Mouse (Mus musculus) liver, embryonic 14.5 days (tissue): ENCODE measurements around the gene Lypd6. TPM values are rescaled to one million over a fixed set of nuclear protein-coding genes. Genes with fewer than 3 reads are reported as not detected.

Experiments used
- ATAC-seq: fragments of 200-750 bp; cut with Nextera tagmentation; 2 replicates; pipeline ENCODE4 v1.8.0; 2017; ENCODE audit warnings: moderate number of reproducible peaks, mild to moderate bottlenecking, moderate library complexity; ENCODE audit not compliant: insufficient read depth
- DNase-seq, 3 experiments: peaks; one replicate each; pipeline ENCODE4 v3.0.0-alpha.2; 2012 to 2013; ENCODE audit warnings: low read depth in 3 of 3, low spot score in 3 of 3
- H3K27ac ChIP-seq: fragments of 300-500 bp; sonication (generic); 2 replicates; pipeline ENCODE4 v1.5.1; 2014; ENCODE audit warnings: moderate library complexity, mild to moderate bottlenecking, control low read depth, inconsistent platforms
- H3K27me3 ChIP-seq: fragments of 300-500 bp; sonication (generic); 2 replicates; pipeline ENCODE4 v1.6.1; 2014; ENCODE audit warnings: mild to moderate bottlenecking, low read length, moderate library complexity; ENCODE audit not compliant: control insufficient read depth, insufficient read depth
- H3K36me3 ChIP-seq: fragments of 300-500 bp; sonication (generic); replicated peaks from 2 replicates; pipeline ENCODE4 v1.6.1; 2014; ENCODE audit warnings: low read depth; ENCODE audit not compliant: control insufficient read depth, insufficient read depth
- H3K4me1 ChIP-seq, 2 experiments: fragments of 200-500 bp in 1 of 2; fragments of 300-500 bp in 1 of 2; sonication (generic) in 1 of 2; replicated peaks; 2 replicates each; pipeline ENCODE4 v1.6.1; 2012 to 2014; ENCODE audit warnings: antibody characterized with exemption in 1 of 2, inconsistent platforms in 1 of 2, low read length in 1 of 2; ENCODE audit not compliant: control insufficient read depth in 2 of 2, insufficient read depth in 2 of 2
- H3K4me2 ChIP-seq: fragments of 300-500 bp; sonication (generic); 2 replicates; pipeline ENCODE4 v1.6.1; 2014; ENCODE audit warnings: low read depth, mild to moderate bottlenecking, control low read depth, moderate library complexity
- H3K4me3 ChIP-seq, 2 experiments: fragments of 200-500 bp in 1 of 2; fragments of 300-500 bp in 1 of 2; sonication (generic) in 1 of 2; 2 replicates each; pipeline ENCODE4 v1.5.1; 2012 to 2014; ENCODE audit warnings: low read depth in 2 of 2, low read length in 2 of 2, mild to moderate bottlenecking in 2 of 2, control low read depth in 1 of 2, inconsistent platforms in 1 of 2, moderate library complexity in 1 of 2; ENCODE audit not compliant: insufficient read depth in 1 of 2
- H3K9ac ChIP-seq: fragments of 300-500 bp; sonication (generic); replicated peaks from 2 replicates; pipeline ENCODE4 v1.6.1; 2014; ENCODE audit warnings: mild to moderate bottlenecking, control low read depth, moderate library complexity
- H3K9me3 ChIP-seq: fragments of 300-500 bp; sonication (generic); 2 replicates; pipeline ENCODE4 v1.6.1; 2016; ENCODE audit warnings: low read length, mixed read lengths; ENCODE audit not compliant: control insufficient read depth
- CTCF ChIP-seq: IDR thresholded peaks from 2 replicates; pipeline ENCODE4 v1.5.1; 2016; ENCODE audit warnings: antibody characterized with exemption, low read depth, control low read depth
- EP300 ChIP-seq: IDR thresholded peaks from 2 replicates; pipeline ENCODE4 v1.6.1; 2016; ENCODE audit warnings: antibody characterized with exemption, low read depth
- WGBS: fragments of 180-500 bp; shearing (Covaris S2); extraction: QIAGEN DNeasy Blood & Tissue Kit; methylation state at CpG from one replicate; pipeline ENCODE4 v1.1.7; 2014; ENCODE audit not compliant: insufficient replicate concordance; 5-methylcytosine and 5-hydroxymethylcytosine counted together
- polyA plus RNA-seq, 2 experiments: library from polyadenylated mRNA; depleted of rRNA in 1 of 2; stranded (reverse) in 1 of 2; unstranded in 1 of 2; fragments of >200 nt; fragmentation: Nextera tagmentation in 1 of 2; extraction: Ambion mirVana in 1 of 2; gene quantifications; 2 replicates each; pipeline versions ENCODE4 v1.2.1 to v1.2.3; 2012 to 2014

Lypd6 gene
- polyA plus RNA-seq, 2 experiments = 0.18 to 0.19 TPM

- Histone ChIP-seq H3K27ac (no peak overlapping the region), H3K4me2 (no peak overlapping the region), H3K9ac (no peak overlapping the region), H3K4me3 (no peak overlapping the region), H3K27me3 (no peaks in the 10 kb centered on the region), H3K9me3 (no peaks in the 10 kb centered on the region), H3K36me3 (no peaks in the 10 kb centered on the region), H3K4me1 (no peaks in the 10 kb centered on the region)
- DNase-seq (no peak), ATAC-seq (no peak)
- TF ChIP-seq CTCF = no peak
- TF ChIP-seq EP300 = no peak
- WGBS = 40% methylated on average over 4 of the region's 4 CpGs
Measured at GRCm38 (mm10) chr2:50175709-50176108, 109.5 kb downstream of the Lypd6 start.

DNA sequence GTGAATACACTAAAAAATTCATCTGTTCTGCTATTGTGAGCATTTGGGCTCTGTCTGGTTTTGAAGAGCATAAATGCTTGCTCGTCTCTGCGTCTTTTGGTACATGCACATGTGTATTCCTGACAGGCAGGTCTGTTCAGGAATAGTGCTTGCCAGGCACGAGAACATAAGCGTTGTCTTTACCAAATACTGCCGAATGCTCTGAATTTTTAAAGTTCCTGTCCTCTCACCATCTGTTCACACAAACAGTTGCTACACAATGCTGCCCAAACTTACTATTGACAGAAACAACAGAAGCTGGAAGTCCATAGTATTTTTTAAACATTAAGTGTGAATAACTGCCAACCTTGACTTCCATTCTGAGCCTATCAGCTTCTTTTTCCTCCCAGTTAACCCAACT, 112.9 kb downstream of the Lypd6 start:
- no peak overlapping the region for H3K9ac ChIP-seq
- no peak for ATAC-seq
- no peak overlapping the region for H3K4me2 ChIP-seq
- no peaks in the 10 kb centered on the region for H3K36me3 ChIP-seq
- H3K27ac ChIP-seq = no peak overlapping the region
- TF ChIP-seq CTCF (no peak), EP300 (no peak)
- H3K4me1 ChIP-seq = no peaks in the 10 kb centered on the region
- no peak for DNase-seq
- H3K9me3 ChIP-seq = no peaks in the 10 kb centered on the region
- H3K4me3 ChIP-seq = no peak overlapping the region
- no peaks in the 10 kb centered on the region for H3K27me3 ChIP-seq
- 64% methylated on average over 5 of the region's 5 CpGs for WGBS

GRCm38 (mm10) chr2:50180423-50180822, 114.2 kb downstream of the Lypd6 start:
- Histone ChIP-seq H3K36me3 (no peaks in the 10 kb centered on the region), H3K27ac (no peak overlapping the region), H3K4me3 (no peak overlapping the region), H3K9me3 (no peaks in the 10 kb centered on the region), H3K9ac (no peak overlapping the region), H3K27me3 (no peaks in the 10 kb centered on the region), H3K4me1 (no peaks in the 10 kb centered on the region), H3K4me2 (no peak overlapping the region)
- no peak for ATAC-seq
- DNase-seq = no peak
- WGBS = 63% methylated on average over 3 of the region's 3 CpGs
- TF ChIP-seq EP300 (no peak), CTCF (no peak)

- TF ChIP-seq CTCF = no peak
- no peak overlapping the region for H3K4me2 ChIP-seq
- H3K36me3 ChIP-seq = no peaks in the 10 kb centered on the region
- H3K27me3 ChIP-seq = no peaks in the 10 kb centered on the region
- H3K9me3 ChIP-seq = no peaks in the 10 kb centered on the region
- no peak overlapping the region for H3K4me3 ChIP-seq
- ATAC-seq (no peak), DNase-seq (no peak)
- no peak overlapping the region for H3K27ac ChIP-seq
- no peak overlapping the region for H3K9ac ChIP-seq
- H3K4me1 ChIP-seq = no peaks in the 10 kb centered on the region
- 65% methylated on average over 3 of the region's 3 CpGs for WGBS
Measured at GRCm38 (mm10) chr2:50181332-50181731, 115.1 kb downstream of the Lypd6 start.

DNA sequence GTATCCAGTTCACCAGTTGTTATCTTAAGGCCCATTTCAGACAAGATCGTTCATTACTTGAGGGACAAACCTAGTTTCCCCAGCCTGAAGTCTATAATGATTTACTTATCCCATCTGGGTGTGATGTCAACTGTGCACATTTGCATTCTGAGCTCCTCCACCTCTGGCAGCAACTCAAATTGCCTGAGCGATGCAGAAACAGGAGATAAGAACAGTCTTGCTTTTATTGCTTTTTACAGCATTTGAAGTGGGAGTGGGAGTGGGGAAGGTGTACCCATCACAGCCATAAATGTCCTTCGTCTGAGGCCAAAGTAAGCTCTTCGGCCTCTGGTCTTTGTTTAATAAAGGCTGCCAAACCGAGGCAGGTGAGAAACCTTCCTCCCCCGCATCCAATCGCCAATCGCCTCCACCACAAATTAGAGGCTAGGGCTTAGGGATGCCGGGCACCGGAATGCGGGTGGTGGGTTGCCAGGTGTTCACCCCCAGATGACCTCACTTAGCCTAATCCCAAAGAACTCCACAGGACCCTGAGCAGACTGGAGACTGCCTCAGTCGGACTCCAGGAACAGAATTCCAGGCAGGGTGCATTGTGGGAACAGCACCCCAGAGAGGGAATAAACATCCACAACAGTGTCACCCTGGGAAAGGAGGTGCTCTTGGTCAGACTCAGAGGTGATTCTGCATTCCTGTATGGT, 120.6 kb downstream of the Lypd6 start:
- DNase-seq (no peak), ATAC-seq (no peak)
- TF ChIP-seq EP300 (no peak), CTCF (no peak)
- Histone ChIP-seq H3K27ac (no peak overlapping the region), H3K9me3 (no peaks in the 10 kb centered on the region), H3K4me2 (no peak overlapping the region), H3K36me3 (no peaks in the 10 kb centered on the region), H3K9ac (no peak overlapping the region), H3K27me3 (no peaks in the 10 kb centered on the region), H3K4me3 (no peak overlapping the region), H3K4me1 (peaks cover 0 to 2% of the 10 kb centered on the region in 2 experiments; a peak in 1 of 4 replicates)
- 31% methylated on average over 12 of the region's 12 CpGs for WGBS
